Mouse (Mus musculus): ENCODE measurements around the gene Senp6. TPM values are rescaled to one million over a fixed set of nuclear protein-coding genes. Genes with fewer than 3 reads are reported as not detected.
"Not testable (repeated sequence)": the region's sequence is repeated elsewhere in the genome, so short reads cannot be mapped to it uniquely, and the experiment has no call there.

Senp6 gene
- total RNA-seq (2014; rRNA removed), result 47.9 and 56.3 TPM in 2 replicates
- polyA plus RNA-seq (2015; fragmentation: Nextera tagmentation; extraction: Ambion mirVana), result 42.0 and 42.5 TPM in 2 replicates

GRCm38 (mm10) chr9:80066367-80067220, at the start of gene Senp6:
TSS of gene Senp6 (plus strand) at chr9:80066903.
- peak; percentile 92 for ATAC-seq
- no peaks in the 10 kb centered on the region for H3K36me3 ChIP-seq (ENCODE audit: insufficient read depth, low read length)
- peak within 1 kb of the TSS; percentile 96 for H3K4me3 ChIP-seq (ENCODE audit: low read length)
- H3K27ac ChIP-seq, result peak within 1 kb of the TSS; percentile 100
- peak within 1 kb of the TSS; percentile 63 for H3K4me2 ChIP-seq (ENCODE audit: low read depth, low read length)
- under 1% methylated on average over 57 of the region's 74 CpGs for WGBS
- H3K27me3 ChIP-seq (ENCODE audit: insufficient read depth, low read length), result no peaks in the 10 kb centered on the region
- peak within 1 kb of the TSS; percentile 100 for H3K9ac ChIP-seq (replicated peaks; ENCODE audit: low read length)
- DNase-seq (ENCODE audit: low spot score), result peak; percentile 84
- no peak for TF ChIP-seq CTCF (IDR thresholded peaks at IDR 0.05; ENCODE audit: low read depth)
- peaks cover 12% of the 10 kb centered on the region for H3K4me1 ChIP-seq (ENCODE audit: insufficient read depth, low read length)
- no peaks in the 10 kb centered on the region for H3K9me3 ChIP-seq (ENCODE audit: low read length)

GRCm38 (mm10) chr9:80020429-80020828, 46.3 kb upstream of the Senp6 start:
- H3K4me2 ChIP-seq (ENCODE audit: low read depth, low read length), result no peak overlapping the region
- WGBS, result 75% methylated on average over 3 of the region's 3 CpGs
- no peaks in the 10 kb centered on the region for H3K36me3 ChIP-seq (ENCODE audit: insufficient read depth, low read length)
- no peak for DNase-seq (ENCODE audit: low spot score)
- no peak for TF ChIP-seq CTCF (IDR thresholded peaks at IDR 0.05; ENCODE audit: low read depth)
- no peak overlapping the region for H3K4me3 ChIP-seq (ENCODE audit: low read length)
- H3K9ac ChIP-seq (replicated peaks; ENCODE audit: low read length), result no peak overlapping the region
- H3K27ac ChIP-seq, result no peak overlapping the region
- H3K4me1 ChIP-seq (ENCODE audit: insufficient read depth, low read length), result no peaks in the 10 kb centered on the region
- no peaks in the 10 kb centered on the region for H3K27me3 ChIP-seq (ENCODE audit: insufficient read depth, low read length)
- H3K9me3 ChIP-seq (ENCODE audit: low read length), result no peaks in the 10 kb centered on the region
- no peak for ATAC-seq

- H3K36me3 ChIP-seq (ENCODE audit: insufficient read depth, low read length), result no peaks in the 10 kb centered on the region
- H3K4me3 ChIP-seq (ENCODE audit: low read length), result no peak overlapping the region
- no peak overlapping the region for H3K4me2 ChIP-seq (ENCODE audit: low read depth, low read length)
- DNase-seq (ENCODE audit: low spot score) (no peak), ATAC-seq (no peak)
- no peaks in the 10 kb centered on the region for H3K9me3 ChIP-seq (ENCODE audit: low read length)
- TF ChIP-seq CTCF (IDR thresholded peaks at IDR 0.05; ENCODE audit: low read depth), result no peak
- no peaks in the 10 kb centered on the region for H3K27me3 ChIP-seq (ENCODE audit: insufficient read depth, low read length)
- H3K27ac ChIP-seq, result no peak overlapping the region
- H3K4me1 ChIP-seq (ENCODE audit: insufficient read depth, low read length), result no peaks in the 10 kb centered on the region
- WGBS, result 14% methylated on average over 1 of the region's 1 CpGs
- no peak overlapping the region for H3K9ac ChIP-seq (replicated peaks; ENCODE audit: low read length)
These were observed 45.1 kb upstream of the Senp6 start for GRCm38 (mm10) chr9:80021648-80022047.

- H3K36me3 ChIP-seq (ENCODE audit: insufficient read depth, low read length), result no peaks in the 10 kb centered on the region
- 69% methylated on average over 8 of the region's 8 CpGs for WGBS
- TF ChIP-seq CTCF (IDR thresholded peaks at IDR 0.05; ENCODE audit: low read depth), result no peak
- no peaks in the 10 kb centered on the region for H3K9me3 ChIP-seq (ENCODE audit: low read length)
- no peak overlapping the region for H3K4me3 ChIP-seq (ENCODE audit: low read length)
- H3K4me2 ChIP-seq (ENCODE audit: low read depth, low read length), result no peak overlapping the region
- no peak overlapping the region for H3K27ac ChIP-seq
- ATAC-seq, result no peak
- DNase-seq (ENCODE audit: low spot score), result no peak
- H3K4me1 ChIP-seq (ENCODE audit: insufficient read depth, low read length), result no peaks in the 10 kb centered on the region
- no peaks in the 10 kb centered on the region for H3K27me3 ChIP-seq (ENCODE audit: insufficient read depth, low read length)
- H3K9ac ChIP-seq (replicated peaks; ENCODE audit: low read length), result no peak overlapping the region
These were observed 43.9 kb upstream of the Senp6 start for GRCm38 (mm10) chr9:80022821-80023220.

- not testable (repeated sequence) for H3K9me3 ChIP-seq (ENCODE audit: low read length); DNase-seq (ENCODE audit: low spot score); H3K9ac ChIP-seq (replicated peaks; ENCODE audit: low read length); H3K27me3 ChIP-seq (ENCODE audit: insufficient read depth, low read length); H3K4me1 ChIP-seq (ENCODE audit: insufficient read depth, low read length); H3K4me2 ChIP-seq (ENCODE audit: low read depth, low read length); H3K4me3 ChIP-seq (ENCODE audit: low read length); H3K27ac ChIP-seq; ATAC-seq; H3K36me3 ChIP-seq (ENCODE audit: insufficient read depth, low read length)
- 93% methylated on average over 5 of the region's 5 CpGs for WGBS
These were observed 41.4 kb upstream of the Senp6 start for GRCm38 (mm10) chr9:80025347-80025746.

GRCm38 (mm10) chr9:80026017-80026416, 40.7 kb upstream of the Senp6 start:
- Histone ChIP-seq H3K9me3 (ENCODE audit: low read length) (no peaks in the 10 kb centered on the region), H3K4me3 (ENCODE audit: low read length) (no peak overlapping the region), H3K4me2 (ENCODE audit: low read depth, low read length) (no peak overlapping the region), H3K27me3 (ENCODE audit: insufficient read depth, low read length) (no peaks in the 10 kb centered on the region), H3K4me1 (ENCODE audit: insufficient read depth, low read length) (no peaks in the 10 kb centered on the region), H3K27ac (no peak overlapping the region), H3K36me3 (ENCODE audit: insufficient read depth, low read length) (no peaks in the 10 kb centered on the region), H3K9ac (replicated peaks; ENCODE audit: low read length) (no peak overlapping the region)
- ATAC-seq (peak; percentile 62; the same call in 1 of the 2 replicates), DNase-seq (ENCODE audit: low spot score) (peak; percentile 80)
- TF ChIP-seq CTCF (IDR thresholded peaks at IDR 0.05; ENCODE audit: low read depth), result peak; percentile 85
- 3% methylated on average over 2 of the region's 2 CpGs for WGBS

- Histone ChIP-seq H3K4me1 (ENCODE audit: insufficient read depth, low read length) (no peaks in the 10 kb centered on the region), H3K27me3 (ENCODE audit: insufficient read depth, low read length) (no peaks in the 10 kb centered on the region), H3K36me3 (ENCODE audit: insufficient read depth, low read length) (no peaks in the 10 kb centered on the region), H3K27ac (no peak overlapping the region), H3K9ac (replicated peaks; ENCODE audit: low read length) (no peak overlapping the region), H3K4me3 (ENCODE audit: low read length) (no peak overlapping the region), H3K4me2 (ENCODE audit: low read depth, low read length) (no peak overlapping the region), H3K9me3 (ENCODE audit: low read length) (no peaks in the 10 kb centered on the region)
- DNase-seq (ENCODE audit: low spot score) (no peak), ATAC-seq (no peak)
- no peak for TF ChIP-seq CTCF (IDR thresholded peaks at IDR 0.05; ENCODE audit: low read depth)
- 68% methylated on average over 6 of the region's 6 CpGs for WGBS
These were observed 40.1 kb upstream of the Senp6 start for GRCm38 (mm10) chr9:80026581-80027021.

All from hindbrain, postnatal 0 days (tissue).